Mouse (Mus musculus) kidney, adult 2 months (tissue): ENCODE results near the gene Ctsc.

Experiments used
- CTCF ChIP-seq: fragments of 200-500 bp; conservative IDR thresholded peaks from 2 replicates; pipeline ENCODE4 v1.5.1; 2011; ENCODE audit warnings: low read depth, mild to moderate bottlenecking, control low read depth, low read length, moderate library complexity, mixed read lengths; ENCODE audit not compliant: insufficient read depth, insufficient read length
- POLR2A ChIP-seq: fragments of 200-500 bp; IDR thresholded peaks from one replicate; pipeline ENCODE4 v1.6.1; 2011; ENCODE audit warnings: low read depth, low read length, control low read depth

DNA sequence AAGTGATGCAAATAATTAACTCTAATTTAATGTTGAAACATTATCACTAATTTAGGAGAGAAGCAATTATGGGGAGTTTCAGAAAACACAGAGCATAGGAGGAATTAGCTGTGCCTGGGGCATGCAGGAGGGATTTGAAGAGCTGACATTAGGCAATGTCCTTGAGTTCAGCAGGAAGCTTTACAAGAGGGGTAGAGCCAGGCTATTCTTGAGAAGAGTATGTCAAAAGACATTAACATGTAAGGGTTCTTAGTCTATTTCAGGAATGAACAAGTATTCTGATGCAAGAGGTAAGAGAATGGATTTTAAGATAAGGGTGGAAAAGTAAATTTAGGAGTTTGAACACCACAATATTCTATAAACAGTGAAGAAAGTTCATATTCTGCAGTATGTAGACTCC, 33.4 kb upstream of the Ctsc start:
- TF ChIP-seq CTCF (no peak), POLR2A (no peak)
